Mouse (Mus musculus) liver, embryonic 14.5 days (tissue): ENCODE measurements at regions not wholly inside any gene's neighbourhood (a gene's known extent, or its start where the extent isn't known, plus 50 kb on each side); places are given as distances from the start of the nearest gene placed in this dataset.

Experiments
- CTCF ChIP-seq: IDR thresholded peaks from 2 replicates; pipeline ENCODE4 v1.5.1; 2016; ENCODE audit warnings: antibody characterized with exemption, low read depth, control low read depth
- EP300 ChIP-seq: IDR thresholded peaks from 2 replicates; pipeline ENCODE4 v1.6.1; 2016; ENCODE audit warnings: antibody characterized with exemption, low read depth

- TF ChIP-seq CTCF: no peak
- TF ChIP-seq EP300: no peak
Measured at GRCm38 (mm10) chr5:132661266-132661665, 118.1 kb upstream of the Auts2 start.
